Mouse (Mus musculus): ENCODE measurements at regions not wholly inside any gene's neighbourhood (a gene's known extent, or its start where the extent isn't known, plus 50 kb on each side); places are given as distances from the start of the nearest gene placed in this dataset.

GRCm38 (mm10) chr9:42187371-42188228 lies 63.5 kb upstream of the Sorl1 start:
- no peaks in the 10 kb centered on the region for H3K9me3 ChIP-seq (replicated peaks; ENCODE audit: low read length)
- H3K36me3 ChIP-seq (ENCODE audit: insufficient read depth, low read length), result no peaks in the 10 kb centered on the region
- no peak overlapping the region for H3K4me3 ChIP-seq (replicated peaks; ENCODE audit: low read depth, low read length)
- H3K27ac ChIP-seq, result peak overlapping the region; percentile 63
- no peaks in the 10 kb centered on the region for H3K27me3 ChIP-seq (ENCODE audit: insufficient read depth, low read length)
- TF ChIP-seq CTCF (IDR thresholded peaks at IDR 0.05; ENCODE audit: low read depth), result no peak
- ATAC-seq (replicated peaks; ENCODE audit: low FRiP score, low read depth) (no peak; the same call in 1 of the 2 replicates), DNase-seq (ENCODE audit: low spot score) (peak; percentile 80)
- 49% methylated on average over 6 of the region's 6 CpGs for WGBS
- H3K4me2 ChIP-seq (ENCODE audit: low read length), result no peak overlapping the region
- no peak overlapping the region for H3K9ac ChIP-seq (ENCODE audit: low read depth, low read length)
- no peaks in the 10 kb centered on the region; the same call in 1 of the 2 replicates for H3K4me1 ChIP-seq (replicated peaks; ENCODE audit: insufficient read depth, low read length)

GRCm38 (mm10) chr9:42184104-42184635 lies 60.1 kb upstream of the Sorl1 start:
- Histone ChIP-seq H3K27me3 (ENCODE audit: insufficient read depth, low read length) (no peaks in the 10 kb centered on the region), H3K4me3 (replicated peaks; ENCODE audit: low read depth, low read length) (no peak overlapping the region), H3K36me3 (ENCODE audit: insufficient read depth, low read length) (no peaks in the 10 kb centered on the region), H3K4me1 (replicated peaks; ENCODE audit: insufficient read depth, low read length) (no peaks in the 10 kb centered on the region; the same call in 1 of the 2 replicates), H3K9ac (ENCODE audit: low read depth, low read length) (no peak overlapping the region), H3K27ac (no peak overlapping the region), H3K4me2 (ENCODE audit: low read length) (no peak overlapping the region), H3K9me3 (replicated peaks; ENCODE audit: low read length) (no peaks in the 10 kb centered on the region)
- DNase-seq (ENCODE audit: low spot score) (no peak), ATAC-seq (replicated peaks; ENCODE audit: low FRiP score, low read depth) (no peak)
- TF ChIP-seq CTCF (IDR thresholded peaks at IDR 0.05; ENCODE audit: low read depth), result no peak
- whole genome bisulfite sequencing, result 74% methylated on average over 3 of the region's 3 CpGs

- TF ChIP-seq CTCF (IDR thresholded peaks at IDR 0.05; ENCODE audit: low read depth), result no peak
- H3K4me2 ChIP-seq (ENCODE audit: low read length), result no peak overlapping the region
- H3K27me3 ChIP-seq (ENCODE audit: insufficient read depth, low read length), result no peaks in the 10 kb centered on the region
- H3K4me3 ChIP-seq (replicated peaks; ENCODE audit: low read depth, low read length), result no peak overlapping the region
- H3K36me3 ChIP-seq (ENCODE audit: insufficient read depth, low read length), result no peaks in the 10 kb centered on the region
- no peak overlapping the region for H3K27ac ChIP-seq
- no peaks in the 10 kb centered on the region for H3K9me3 ChIP-seq (replicated peaks; ENCODE audit: low read length)
- H3K4me1 ChIP-seq (replicated peaks; ENCODE audit: insufficient read depth, low read length), result no peaks in the 10 kb centered on the region; the same call in 1 of the 2 replicates
- 40% methylated on average over 5 of the region's 5 CpGs for WGBS
- H3K9ac ChIP-seq (ENCODE audit: low read depth, low read length), result no peak overlapping the region
- DNase-seq (ENCODE audit: low spot score), result no peak
- no peak for ATAC-seq (replicated peaks; ENCODE audit: low FRiP score, low read depth)
Observed at GRCm38 (mm10) chr9:42183448-42183847, 59.4 kb upstream of the Sorl1 start.

GRCm38 (mm10) chr9:42182400-42182799 lies 58.3 kb upstream of the Sorl1 start:
- Histone ChIP-seq H3K27ac (no peak overlapping the region), H3K9me3 (replicated peaks; ENCODE audit: low read length) (no peaks in the 10 kb centered on the region), H3K4me2 (ENCODE audit: low read length) (no peak overlapping the region), H3K36me3 (ENCODE audit: insufficient read depth, low read length) (no peaks in the 10 kb centered on the region), H3K4me1 (replicated peaks; ENCODE audit: insufficient read depth, low read length) (no peaks in the 10 kb centered on the region), H3K27me3 (ENCODE audit: insufficient read depth, low read length) (no peaks in the 10 kb centered on the region), H3K9ac (ENCODE audit: low read depth, low read length) (no peak overlapping the region), H3K4me3 (replicated peaks; ENCODE audit: low read depth, low read length) (no peak overlapping the region)
- DNase-seq (ENCODE audit: low spot score), result no peak
- no peak for ATAC-seq (replicated peaks; ENCODE audit: low FRiP score, low read depth)
- 95% methylated on average over 3 of the region's 3 CpGs for WGBS
- TF ChIP-seq CTCF (IDR thresholded peaks at IDR 0.05; ENCODE audit: low read depth), result no peak

GRCm38 (mm10) chr9:42180152-42180551 lies 56.1 kb upstream of the Sorl1 start:
- WGBS, result 79% methylated on average over 4 of the region's 4 CpGs
- H3K4me2 ChIP-seq (ENCODE audit: low read length), result no peak overlapping the region
- H3K27ac ChIP-seq, result no peak overlapping the region

GRCm38 (mm10) chr9:42178759-42179377 lies 54.8 kb upstream of the Sorl1 start:
- H3K4me1 ChIP-seq (replicated peaks; ENCODE audit: insufficient read depth, low read length), result no peaks in the 10 kb centered on the region
- H3K27me3 ChIP-seq (ENCODE audit: insufficient read depth, low read length), result no peaks in the 10 kb centered on the region
- no peak for TF ChIP-seq CTCF (IDR thresholded peaks at IDR 0.05; ENCODE audit: low read depth)
- no peak overlapping the region for H3K9ac ChIP-seq (ENCODE audit: low read depth, low read length)
- no peaks in the 10 kb centered on the region for H3K36me3 ChIP-seq (ENCODE audit: insufficient read depth, low read length)
- H3K4me2 ChIP-seq (ENCODE audit: low read length), result no peak overlapping the region
- no peak for ATAC-seq (replicated peaks; ENCODE audit: low FRiP score, low read depth)
- no peaks in the 10 kb centered on the region for H3K9me3 ChIP-seq (replicated peaks; ENCODE audit: low read length)
- 49% methylated on average over 4 of the region's 4 CpGs for WGBS
- no peak overlapping the region for H3K4me3 ChIP-seq (replicated peaks; ENCODE audit: low read depth, low read length)
- no peak for DNase-seq (ENCODE audit: low spot score)
- H3K27ac ChIP-seq, result no peak overlapping the region

More at GRCm38 (mm10) chr9:42180152-42180551, 56.1 kb upstream of the Sorl1 start:
- H3K27me3 ChIP-seq (ENCODE audit: insufficient read depth, low read length), result no peaks in the 10 kb centered on the region
- no peaks in the 10 kb centered on the region for H3K4me1 ChIP-seq (replicated peaks; ENCODE audit: insufficient read depth, low read length)
- ATAC-seq (replicated peaks; ENCODE audit: low FRiP score, low read depth), result no peak
- no peak for TF ChIP-seq CTCF (IDR thresholded peaks at IDR 0.05; ENCODE audit: low read depth)
- H3K36me3 ChIP-seq (ENCODE audit: insufficient read depth, low read length), result no peaks in the 10 kb centered on the region
- no peak overlapping the region for H3K4me3 ChIP-seq (replicated peaks; ENCODE audit: low read depth, low read length)
- DNase-seq (ENCODE audit: low spot score), result no peak
- no peaks in the 10 kb centered on the region for H3K9me3 ChIP-seq (replicated peaks; ENCODE audit: low read length)
- H3K9ac ChIP-seq (ENCODE audit: low read depth, low read length), result no peak overlapping the region

Data from kidney, postnatal 0 days (tissue).